7 mouse cellular contexts compared by ENCODE assay signal in genomic region chr7:110627486-110628272, GRCm38 (mm10). TPM values are rescaled to one million over a fixed set of nuclear protein-coding genes. Genes with fewer than 3 reads are reported as not detected.
DNase-seq lines count a peak whose midpoint lies in the region; ATAC-seq and TF ChIP-seq lines count a peak whose summit lies in the region.

Gene Adm, plus strand, starts transcription at chr7:110627661.

- no peak for ATAC-seq in hindbrain, postnatal 0 days
- peak; percentile 30; the same call in 1 of the 2 replicates for ATAC-seq in limb, embryonic 13.5 days (ENCODE audit: low FRiP score, low read depth)
- ATAC-seq in midbrain, embryonic 14.5 days (ENCODE audit: low FRiP score, low TSS enrichment) = no peak; the same call in 1 of the 2 replicates

- H3K4me2 ChIP-seq in hindbrain, postnatal 0 days (ENCODE audit: low read depth, low read length) = peak within 1 kb of the TSS; percentile 75
- H3K4me2 ChIP-seq in limb, embryonic 13.5 days (replicated peaks) = peak within 1 kb of the TSS; percentile 71
- H3K4me2 ChIP-seq in midbrain, embryonic 14.5 days (ENCODE audit: low read length) = peak within 1 kb of the TSS; percentile 73

- DNase-seq in ZHBTc4 (ENCODE audit: low read depth, low spot score) = peak; percentile 90
- DNase-seq in cerebellum, postnatal 25 days = peak; percentile 48 to 65
- peak; percentile 82 for DNase-seq in gastrocnemius, postnatal 25 days
- peak; percentile 58 for DNase-seq in hindbrain, postnatal 0 days (ENCODE audit: low spot score)
- peak; percentile 75 for DNase-seq in midbrain, embryonic 14.5 days
- peak; percentile 59 to 61 for DNase-seq in spleen, postnatal 36 days (ENCODE audit: low spot score in 2 of 2)

- under 1% methylated on average over 30 of the region's 30 CpGs for WGBS in hindbrain, postnatal 0 days
- 2% methylated on average over 30 of the region's 30 CpGs for WGBS in limb, embryonic 13.5 days
- WGBS in midbrain, embryonic 14.5 days = 1% methylated on average over 30 of the region's 30 CpGs

- H3K36me3 ChIP-seq in hindbrain, postnatal 0 days (ENCODE audit: insufficient read depth, low read length) = no peaks in the 10 kb centered on the region
- H3K36me3 ChIP-seq in limb, embryonic 13.5 days = no peaks in the 10 kb centered on the region
- H3K36me3 ChIP-seq in midbrain, embryonic 14.5 days (ENCODE audit: control insufficient read depth, insufficient read depth, low read length) = no peaks in the 10 kb centered on the region

- no peak within 1 kb of the TSS for H3K27ac ChIP-seq in hindbrain, postnatal 0 days
- H3K27ac ChIP-seq in limb, embryonic 13.5 days = no peak within 1 kb of the TSS
- H3K27ac ChIP-seq in midbrain, embryonic 14.5 days (replicated peaks; ENCODE audit: low read depth, low read length) = no peak within 1 kb of the TSS

- H3K9me3 ChIP-seq in hindbrain, postnatal 0 days (ENCODE audit: low read length) = no peaks in the 10 kb centered on the region
- H3K9me3 ChIP-seq in limb, embryonic 13.5 days = no peaks in the 10 kb centered on the region
- no peaks in the 10 kb centered on the region for H3K9me3 ChIP-seq in midbrain, embryonic 14.5 days (ENCODE audit: control insufficient read depth, low read length)

- H3K4me1 ChIP-seq in hindbrain, postnatal 0 days (ENCODE audit: insufficient read depth, low read length) = peaks cover 18% of the 10 kb centered on the region
- H3K4me1 ChIP-seq in limb, embryonic 13.5 days = peaks cover 49% of the 10 kb centered on the region
- H3K4me1 ChIP-seq in midbrain, embryonic 14.5 days (ENCODE audit: control insufficient read depth, insufficient read depth, low read length) = peaks cover 30% of the 10 kb centered on the region

- H3K4me3 ChIP-seq in hindbrain, postnatal 0 days (ENCODE audit: low read length) = peak within 1 kb of the TSS; percentile 35
- peak within 1 kb of the TSS; percentile 47 for H3K4me3 ChIP-seq in limb, embryonic 13.5 days
- H3K4me3 ChIP-seq in midbrain, embryonic 14.5 days (replicated peaks; ENCODE audit: low read depth, low read length) = peak within 1 kb of the TSS; percentile 36

- peaks cover 34% of the 10 kb centered on the region for H3K27me3 ChIP-seq in hindbrain, postnatal 0 days (ENCODE audit: insufficient read depth, low read length)
- H3K27me3 ChIP-seq in limb, embryonic 13.5 days = peaks cover 74% of the 10 kb centered on the region
- peaks cover 65% of the 10 kb centered on the region for H3K27me3 ChIP-seq in midbrain, embryonic 14.5 days (ENCODE audit: control insufficient read depth, insufficient read depth, low read length)

- no peak for TF ChIP-seq CTCF in hindbrain, postnatal 0 days (IDR thresholded peaks at IDR 0.05; ENCODE audit: low read depth)

- H3K9ac ChIP-seq in hindbrain, postnatal 0 days (replicated peaks; ENCODE audit: low read length) = peak within 1 kb of the TSS; percentile 38
- peak within 1 kb of the TSS; percentile 64 for H3K9ac ChIP-seq in limb, embryonic 13.5 days
- no peak within 1 kb of the TSS; the same call in 1 of the 2 replicates for H3K9ac ChIP-seq in midbrain, embryonic 14.5 days (replicated peaks; ENCODE audit: low read length)

RNA-seq across cellular contexts. Expression of gene Adm, which starts in this region (rescaled TPM):
- total RNA-seq in gastrocnemius, postnatal 25 days (2021) = 1 to 10 TPM; 3.1 to 3.4 TPM
- 2.1 and 2.2 TPM in 2 replicates for total RNA-seq in hindbrain, postnatal 0 days (2014; rRNA removed)
- 4.2 and 6.0 TPM in 2 replicates for polyA plus RNA-seq in hindbrain, postnatal 0 days (2015; fragmentation: Nextera tagmentation; extraction: Ambion mirVana)
- polyA plus RNA-seq in limb, embryonic 13.5 days (2015; fragmentation: Nextera tagmentation; extraction: Ambion mirVana) = 2.9 and 3.1 TPM in 2 replicates
- polyA plus RNA-seq in midbrain, embryonic 14.5 days (2014; fragmentation: Nextera tagmentation; extraction: Ambion mirVana) = 1.4 and 3.2 TPM in 2 replicates
